Comparison of ENCODE assay signal across 11 mouse cellular contexts in the genomic region with DNA sequence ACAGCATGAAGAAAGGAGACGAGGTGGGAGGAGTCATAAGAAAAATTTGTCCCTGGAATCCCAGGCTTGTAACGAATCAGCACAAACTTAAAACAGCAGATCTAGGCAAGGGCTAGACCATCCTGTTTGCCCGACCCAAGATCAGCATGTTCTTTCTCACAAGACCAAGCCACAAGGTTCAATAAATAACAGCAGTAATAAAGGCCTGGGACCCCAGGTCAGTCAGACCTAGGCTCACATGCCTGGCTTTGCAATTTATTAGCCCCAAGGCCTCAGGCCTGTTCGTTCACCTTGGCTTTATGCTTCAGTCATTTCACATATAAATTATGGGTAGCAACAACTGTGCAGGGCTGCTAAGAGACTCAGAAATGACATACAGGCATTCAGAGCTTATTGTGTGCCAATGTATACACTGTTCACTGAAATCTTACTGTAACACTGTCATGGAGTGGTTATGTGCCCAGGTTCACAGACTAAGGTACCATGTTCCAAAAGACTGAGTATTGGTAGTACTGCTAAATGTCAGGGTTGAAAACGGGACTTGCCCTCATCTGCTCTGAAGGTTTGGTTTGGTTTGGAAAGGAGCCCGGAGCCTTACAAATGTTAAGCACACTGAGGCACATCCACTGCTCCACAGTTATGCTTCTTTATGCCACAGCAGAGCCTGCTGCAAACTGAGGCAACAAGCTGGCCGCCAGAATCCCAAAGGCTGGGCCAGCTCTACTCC. TPM values are rescaled to one million over a fixed set of nuclear protein-coding genes. Genes with fewer than 3 reads are reported as not detected.
DNase-seq lines count a peak whose midpoint lies in the region; ATAC-seq and TF ChIP-seq lines count a peak whose summit lies in the region.
"Had no signal": no experiment of that assay in that cellular context is flagged by ENCODE, and none has a peak within 500 bp of the region (broad histone marks: within the 10 kb centered on the region; RNA-seq: fewer than 3 reads in every experiment).

No protein-coding gene starts in this region.

- no peaks in the 10 kb centered on the region for H3K36me3 ChIP-seq in forebrain, embryonic 10.5 days (replicated peaks)
- no peaks in the 10 kb centered on the region for H3K36me3 ChIP-seq in forebrain, embryonic 12.5 days (replicated peaks)
- H3K36me3 ChIP-seq in liver, adult 2 months (ENCODE audit: control insufficient read depth, insufficient read depth, low read length), result no peaks in the 10 kb centered on the region
- H3K36me3 ChIP-seq in liver, embryonic 11.5 days (ENCODE audit: control insufficient read depth, insufficient read depth, low read length), result no peaks in the 10 kb centered on the region
- H3K36me3 ChIP-seq in hindbrain, embryonic 16.5 days (ENCODE audit: control insufficient read depth, insufficient read depth, low read length), result no peaks in the 10 kb centered on the region
- no peaks in the 10 kb centered on the region for H3K36me3 ChIP-seq in limb, embryonic 15.5 days
- H3K36me3 ChIP-seq: liver, embryonic 15.5 days had no signal

- H3K4me2 ChIP-seq in forebrain, embryonic 12.5 days, result no peak overlapping the region
- no peak overlapping the region for H3K4me2 ChIP-seq in liver, embryonic 11.5 days
- no peak overlapping the region for H3K4me2 ChIP-seq in hindbrain, embryonic 16.5 days (ENCODE audit: low read length)
- H3K4me2 ChIP-seq in limb, embryonic 15.5 days, result no peak overlapping the region
- H3K4me2 ChIP-seq: liver, embryonic 15.5 days had no signal

- peaks cover 23% of the 10 kb centered on the region for H3K4me1 ChIP-seq in forebrain, embryonic 10.5 days
- peaks cover 32% of the 10 kb centered on the region for H3K4me1 ChIP-seq in forebrain, embryonic 12.5 days
- H3K4me1 ChIP-seq in liver, adult 2 months (ENCODE audit: control insufficient read depth, insufficient read depth, low read length), result peaks cover 15% of the 10 kb centered on the region
- H3K4me1 ChIP-seq in liver, embryonic 11.5 days (replicated peaks; ENCODE audit: control insufficient read depth, insufficient read depth, low read length), result peaks cover 4% of the 10 kb centered on the region; the same call in 1 of the 2 replicates
- H3K4me1 ChIP-seq in hindbrain, embryonic 16.5 days (ENCODE audit: control insufficient read depth, insufficient read depth, low read depth, low read length), result peaks cover 42% of the 10 kb centered on the region
- peaks cover 46% of the 10 kb centered on the region for H3K4me1 ChIP-seq in limb, embryonic 15.5 days

- H3K9me3 ChIP-seq in forebrain, embryonic 10.5 days, result no peaks in the 10 kb centered on the region
- no peaks in the 10 kb centered on the region for H3K9me3 ChIP-seq in forebrain, embryonic 12.5 days
- H3K9me3 ChIP-seq in liver, embryonic 11.5 days (ENCODE audit: control insufficient read depth, low read length), result no peaks in the 10 kb centered on the region
- H3K9me3 ChIP-seq in hindbrain, embryonic 16.5 days (ENCODE audit: control insufficient read depth, low read length), result no peaks in the 10 kb centered on the region
- H3K9me3 ChIP-seq in limb, embryonic 15.5 days, result no peaks in the 10 kb centered on the region
- H3K9me3 ChIP-seq: liver, embryonic 15.5 days had no signal

- H3K4me3 ChIP-seq in forebrain, embryonic 10.5 days, result no peak overlapping the region
- no peak overlapping the region for H3K4me3 ChIP-seq in forebrain, embryonic 12.5 days (replicated peaks)
- no peak overlapping the region for H3K4me3 ChIP-seq in liver, adult 2 months (ENCODE audit: insufficient read depth, low read depth, low read length)
- no peak overlapping the region for H3K4me3 ChIP-seq in liver, embryonic 11.5 days (ENCODE audit: low read depth, low read length)
- H3K4me3 ChIP-seq in hindbrain, embryonic 16.5 days (ENCODE audit: low read length), result no peak overlapping the region
- H3K4me3 ChIP-seq in limb, embryonic 15.5 days, result no peak overlapping the region
- H3K4me3 ChIP-seq: liver, embryonic 15.5 days had no signal

- WGBS in forebrain, embryonic 10.5 days, result 84% methylated on average over 7 of the region's 7 CpGs
- 82% methylated on average over 7 of the region's 7 CpGs for WGBS in forebrain, embryonic 12.5 days
- WGBS in liver, adult 2 months, result 48% methylated on average over 7 of the region's 7 CpGs
- 77% methylated on average over 7 of the region's 7 CpGs for WGBS in liver, embryonic 11.5 days
- 60% methylated on average over 7 of the region's 7 CpGs for WGBS in hindbrain, embryonic 16.5 days
- 43% methylated on average over 7 of the region's 7 CpGs for WGBS in limb, embryonic 15.5 days

- no peak for ATAC-seq in forebrain, embryonic 12.5 days (ENCODE audit: low FRiP score)
- no peak for ATAC-seq in liver, embryonic 11.5 days (replicated peaks; ENCODE audit: low FRiP score)
- ATAC-seq in hindbrain, embryonic 16.5 days, result no peak
- ATAC-seq in limb, embryonic 15.5 days (ENCODE audit: insufficient number of reproducible peaks, low FRiP score, low TSS enrichment, low read depth), result no peak
- ATAC-seq in activated CD4-positive, CD25-positive, alpha-beta regulatory T cell, adult 4 months, result no peak
- ATAC-seq: intestine, postnatal 0 days had no signal

- H3K9ac ChIP-seq in forebrain, embryonic 12.5 days, result no peak overlapping the region
- H3K9ac ChIP-seq in liver, adult 2 months (ENCODE audit: low read depth, low read length), result no peak overlapping the region
- no peak overlapping the region for H3K9ac ChIP-seq in liver, embryonic 11.5 days (ENCODE audit: low read depth, low read length)
- H3K9ac ChIP-seq in hindbrain, embryonic 16.5 days (ENCODE audit: low read depth, low read length), result no peak overlapping the region
- H3K9ac ChIP-seq in limb, embryonic 15.5 days, result no peak overlapping the region
- H3K9ac ChIP-seq: liver, embryonic 15.5 days had no signal

- no peaks in the 10 kb centered on the region for H3K27me3 ChIP-seq in forebrain, embryonic 10.5 days (ENCODE audit: poor library complexity, severe bottlenecking)
- H3K27me3 ChIP-seq in forebrain, embryonic 12.5 days, result no peaks in the 10 kb centered on the region
- H3K27me3 ChIP-seq in liver, adult 2 months (ENCODE audit: control insufficient read depth, insufficient read depth, low read length), result no peaks in the 10 kb centered on the region
- H3K27me3 ChIP-seq in liver, embryonic 11.5 days (replicated peaks; ENCODE audit: control insufficient read depth, insufficient read depth, low read length), result no peaks in the 10 kb centered on the region
- no peaks in the 10 kb centered on the region for H3K27me3 ChIP-seq in hindbrain, embryonic 16.5 days (replicated peaks; ENCODE audit: control insufficient read depth, insufficient read depth, low read length)
- no peaks in the 10 kb centered on the region for H3K27me3 ChIP-seq in limb, embryonic 15.5 days
- H3K27me3 ChIP-seq: liver, embryonic 15.5 days had no signal

- peaks cover 9% of the 10 kb centered on the region; the same call in 1 of the 2 replicates for H3K79me2 ChIP-seq in liver, adult 2 months (ENCODE audit: control insufficient read depth, insufficient read depth, low read length)

- no peak for TF ChIP-seq POLR2A in liver, adult 2 months (IDR thresholded peaks at IDR 0.05; ENCODE audit: extremely low read depth, insufficient read depth, low read length)

- TF ChIP-seq CTCF in liver, adult 2 months (IDR thresholded peaks at IDR 0.05; ENCODE audit: low read depth, low read length), result no peak

- no peak for DNase-seq in forebrain, embryonic 10.5 days (ENCODE audit: extremely low spot score, low spot score)
- DNase-seq in liver, adult 2 months (ENCODE audit: extremely low read depth, low read depth, low spot score), result peak; percentile 71
- no peak for DNase-seq in liver, embryonic 11.5 days (ENCODE audit: low spot score)
- DNase-seq in heart, postnatal 10 days, result no peak
- DNase-seq: cerebellum, postnatal 25 days had no signal

- intact Hi-C loops in heart, postnatal 10 days (cut with DNase I), result no loop called here

- 0 out of 2 replicates have a peak overlapping the region, but pooled peaks have one; percentile 3 for H3K27ac ChIP-seq in forebrain, embryonic 10.5 days
- no peak overlapping the region for H3K27ac ChIP-seq in forebrain, embryonic 12.5 days
- H3K27ac ChIP-seq in liver, adult 2 months (replicated peaks; ENCODE audit: insufficient read depth, low read depth, low read length), result no peak overlapping the region
- H3K27ac ChIP-seq in liver, embryonic 11.5 days (ENCODE audit: low read depth, low read length), result no peak overlapping the region
- 0 out of 2 replicates have a peak overlapping the region, but pooled peaks have one; percentile 16 for H3K27ac ChIP-seq in hindbrain, embryonic 16.5 days (ENCODE audit: low read depth, low read length)
- H3K27ac ChIP-seq in limb, embryonic 15.5 days, result peak overlapping the region; percentile 43
- H3K27ac ChIP-seq: liver, embryonic 15.5 days had no signal

RNA-seq across cellular contexts. Expression of a gene that starts 35.2 kb away (rescaled TPM):
- 18.0 TPM in 2 replicates for polyA plus RNA-seq in forebrain, embryonic 10.5 days (2016; fragmentation: Nextera tagmentation; extraction: Ambion mirVana)
- 31.3 and 32.6 TPM in 2 replicates for polyA plus RNA-seq in forebrain, embryonic 12.5 days (2016; fragmentation: Nextera tagmentation; extraction: Ambion mirVana)
- total RNA-seq in liver, adult 2 months (2014; rRNA removed), result 9.6 and 13.5 TPM in 2 replicates
- 16.9 and 22.1 TPM in 2 replicates for polyA plus RNA-seq in liver, adult 2 months (2012; rRNA removed)
- 12.6 and 12.8 TPM in 2 replicates for polyA plus RNA-seq in liver, embryonic 11.5 days (2014; fragmentation: Nextera tagmentation; extraction: Ambion mirVana)
- polyA plus RNA-seq in hindbrain, embryonic 16.5 days (2015; fragmentation: Nextera tagmentation; extraction: Ambion mirVana), result 69.2 and 79.3 TPM in 2 replicates
- polyA plus RNA-seq in limb, embryonic 15.5 days (2015; fragmentation: Nextera tagmentation; extraction: Ambion mirVana), result 33.4 and 33.7 TPM in 2 replicates
- 100 to 1,000 TPM in 1 of 2 experiments, 10 to 100 TPM in 1; 97.3 to 100 TPM for total RNA-seq in heart, postnatal 10 days (2021)
- polyA plus RNA-seq in activated CD4-positive, CD25-positive, alpha-beta regulatory T cell, adult 4 months (2017; shearing (Covaris generic)), result 10 to 100 TPM; 15.2 to 20.8 TPM

RNA-seq across cellular contexts. Expression of a gene that starts 35.6 kb away (rescaled TPM):
- polyA plus RNA-seq in forebrain, embryonic 10.5 days (2016; fragmentation: Nextera tagmentation; extraction: Ambion mirVana), result 1.5 and 1.6 TPM in 2 replicates
- polyA plus RNA-seq in forebrain, embryonic 12.5 days (2016; fragmentation: Nextera tagmentation; extraction: Ambion mirVana), result 3.0 and 3.2 TPM in 2 replicates
- total RNA-seq in liver, adult 2 months (2014; rRNA removed), result 0.46 and 0.74 TPM in 2 replicates
- 0.46 and 0.64 TPM in 2 replicates for polyA plus RNA-seq in liver, adult 2 months (2012; rRNA removed)
- 1.3 and 1.6 TPM in 2 replicates for polyA plus RNA-seq in liver, embryonic 11.5 days (2014; fragmentation: Nextera tagmentation; extraction: Ambion mirVana)
- polyA plus RNA-seq in hindbrain, embryonic 16.5 days (2015; fragmentation: Nextera tagmentation; extraction: Ambion mirVana), result 6.0 and 7.8 TPM in 2 replicates
- polyA plus RNA-seq in limb, embryonic 15.5 days (2015; fragmentation: Nextera tagmentation; extraction: Ambion mirVana), result 1.7 and 1.8 TPM in 2 replicates
- total RNA-seq in heart, postnatal 10 days (2021), result 1 to 10 TPM; 1.6 to 2.3 TPM
- polyA plus RNA-seq in activated CD4-positive, CD25-positive, alpha-beta regulatory T cell, adult 4 months (2017; shearing (Covaris generic)), result under 1 TPM; 0.22 to 0.34 TPM

Comparison
In these comparisons a context has a peak if more than half of its experiments do, and no peak if none do; other contexts are left out.
1. H3K27ac ChIP-seq: peak in forebrain, embryonic 10.5 days (single experiment), hindbrain, embryonic 16.5 days (single experiment) and limb, embryonic 15.5 days (single experiment); none in forebrain, embryonic 12.5 days (single experiment), liver, adult 2 months (single experiment) and liver, embryonic 11.5 days (single experiment).